Mouse (Mus musculus) heart, postnatal 36 days (tissue): ENCODE data around the gene Cnksr3. TPM values are rescaled to one million over a fixed set of nuclear protein-coding genes. Genes with fewer than 3 reads are reported as not detected.

Experiments
- DNase-seq, 2 experiments: peaks; one replicate each; pipeline ENCODE4 v3.0.0; 2021 to 2022
- intact Hi-C: fragments of 180-260 bp; cut with DNase I; formaldehyde crosslinking; loops from one replicate; pipeline ENCODE4 v1.15.1; 2025
- total RNA-seq, 2 experiments: library from RNA; stranded (reverse); gene quantifications; 2 replicates each; pipeline ENCODE4 v1.2.3; 2021

The Cnksr3 gene
- total RNA-seq, 2 experiments from 2014 or later = 22.1 to 35.7 TPM

DNA sequence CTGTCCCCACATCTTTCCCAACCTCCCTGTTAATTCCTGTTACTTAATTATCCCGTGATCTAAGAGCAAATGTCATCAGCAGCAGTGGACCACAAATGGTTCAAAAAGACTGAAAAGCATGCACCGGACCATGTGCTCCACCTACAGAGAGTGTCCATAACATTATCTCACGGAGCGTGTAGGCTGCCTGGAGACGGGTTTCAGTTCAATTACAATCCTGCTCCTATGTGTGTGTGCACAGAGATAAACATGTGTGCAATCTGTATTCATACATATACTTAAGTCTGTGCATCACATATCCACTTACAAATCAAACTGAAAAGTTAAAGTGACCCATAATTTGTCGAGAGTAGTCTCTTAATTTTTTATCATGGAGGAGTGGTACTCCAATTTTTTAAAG lies 14.3 kb downstream of the Cnksr3 start:
- intact Hi-C loops = no loop called here
- DNase-seq = no peak

DNA sequence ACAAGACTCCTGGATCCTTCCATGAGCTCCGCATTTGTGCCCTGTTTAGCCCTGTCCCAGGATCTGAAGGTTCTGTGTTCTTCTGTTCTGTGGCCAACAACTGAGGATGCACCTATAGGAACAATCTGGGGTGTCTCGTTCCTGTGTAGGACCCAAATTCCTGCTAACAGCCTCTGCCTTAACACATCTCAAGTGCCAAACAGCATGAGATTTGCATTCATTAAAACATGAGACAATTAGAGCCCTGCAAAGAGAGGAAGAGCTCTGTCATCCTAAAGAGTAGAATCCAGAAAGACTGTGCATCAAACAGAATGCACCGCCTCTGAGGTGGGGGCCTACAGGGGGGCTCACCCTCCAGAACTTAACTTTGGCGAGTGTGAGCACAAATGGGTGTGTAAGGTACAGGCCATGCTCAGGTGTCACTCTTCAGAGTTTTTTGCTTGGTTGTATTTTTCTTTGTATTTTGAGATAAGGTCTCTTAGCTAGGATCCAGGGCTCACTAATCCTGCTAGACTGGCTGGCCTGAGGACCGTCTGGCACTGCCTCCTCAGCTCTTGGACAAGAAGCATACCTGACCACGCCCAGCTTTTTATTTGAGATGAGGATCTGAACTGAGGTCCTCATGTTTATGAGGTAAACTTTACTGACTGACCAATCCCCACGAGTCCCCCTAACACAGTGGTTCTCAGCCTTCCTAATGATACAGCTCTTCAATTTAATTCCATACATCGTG lies 15.2 kb downstream of the Cnksr3 start:
- intact Hi-C loops = no loop called here
- DNase-seq = no peak

DNA sequence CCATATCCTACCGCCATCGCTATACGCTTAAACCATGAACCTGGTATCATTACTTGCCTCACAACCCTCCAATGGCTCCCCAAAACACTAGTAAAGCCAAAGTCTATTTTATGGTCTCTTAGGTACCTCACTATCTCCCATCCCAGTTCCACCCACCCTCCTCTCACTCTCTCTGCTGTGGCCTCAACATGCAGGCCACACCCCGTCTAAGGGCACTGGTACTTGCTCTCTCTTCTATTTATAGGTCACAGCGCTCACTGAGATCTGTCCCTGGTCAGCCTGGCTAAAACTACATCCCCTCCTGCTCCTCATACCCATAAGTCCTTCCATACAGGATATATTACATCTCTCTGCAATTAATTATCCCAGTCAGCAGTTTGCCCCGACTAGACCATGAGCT lies 16.1 kb downstream of the Cnksr3 start:
- DNase-seq = no peak
- intact Hi-C loops = no loop called here

DNA sequence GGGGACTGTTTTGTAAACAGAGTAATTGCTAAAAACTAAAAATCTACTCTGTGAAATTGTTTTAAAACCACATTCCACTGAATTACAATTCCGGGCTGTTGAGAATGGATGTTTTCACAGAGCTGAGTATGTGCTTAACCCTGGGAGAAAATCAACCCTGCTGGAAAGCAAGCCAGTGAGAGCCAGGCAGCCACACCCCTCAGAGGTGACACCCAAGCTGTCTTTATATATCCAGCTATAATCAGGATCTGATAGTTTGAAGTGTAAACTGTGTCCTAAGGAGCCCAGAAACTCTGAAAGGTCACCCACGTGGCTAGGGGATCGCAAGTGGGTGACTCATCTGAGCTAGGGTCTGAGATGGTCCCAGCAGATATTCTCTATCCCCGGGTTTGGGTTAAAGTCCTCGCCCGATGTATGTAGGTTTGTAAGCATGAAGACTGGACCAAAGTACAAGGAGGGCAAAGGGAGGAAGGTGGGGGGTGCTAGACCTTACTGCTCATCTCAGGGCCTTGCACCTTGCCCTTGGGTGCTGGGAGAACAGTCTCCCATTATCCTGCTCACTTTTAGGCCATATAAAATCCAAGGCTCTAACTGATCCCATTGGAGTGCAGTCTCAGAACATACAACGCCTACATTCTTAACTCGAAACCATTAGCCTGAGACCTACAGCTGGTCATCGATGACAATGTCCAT lies 20.2 kb downstream of the Cnksr3 start:
- intact Hi-C loops = no loop called here
- no peak for DNase-seq

GRCm38 (mm10) chr10:7189194-7189593 lies 22.8 kb downstream of the Cnksr3 start:
- no peak for DNase-seq
- intact Hi-C loops = loop anchor here (2.0 kb wide), 1 partner anchor 22 kb away; no protein-coding TSS in a partner anchor

DNA sequence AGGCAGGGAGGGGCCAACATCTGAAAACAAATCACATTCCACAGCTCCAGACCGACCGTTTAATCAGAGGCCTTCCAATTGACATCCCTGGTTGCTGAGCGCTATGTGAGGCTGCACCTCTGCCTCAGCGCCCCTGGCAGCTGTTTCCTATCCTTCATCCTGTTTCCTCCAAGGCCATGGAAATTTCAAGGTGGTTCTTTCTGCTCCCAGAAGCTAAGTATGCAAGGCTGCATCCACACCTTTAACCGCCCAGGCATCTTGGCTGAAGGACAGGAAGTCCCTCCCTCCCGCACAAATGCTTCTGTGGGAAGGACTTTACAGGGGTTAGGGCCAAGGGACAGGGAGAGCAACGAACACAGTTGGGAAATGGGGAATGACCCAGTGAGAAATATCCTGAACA lies 24.2 kb downstream of the Cnksr3 start:
- intact Hi-C loops = loop anchor here (2.0 kb wide), 1 partner anchor 23 kb away; no protein-coding TSS in a partner anchor
- DNase-seq = no peak

DNA sequence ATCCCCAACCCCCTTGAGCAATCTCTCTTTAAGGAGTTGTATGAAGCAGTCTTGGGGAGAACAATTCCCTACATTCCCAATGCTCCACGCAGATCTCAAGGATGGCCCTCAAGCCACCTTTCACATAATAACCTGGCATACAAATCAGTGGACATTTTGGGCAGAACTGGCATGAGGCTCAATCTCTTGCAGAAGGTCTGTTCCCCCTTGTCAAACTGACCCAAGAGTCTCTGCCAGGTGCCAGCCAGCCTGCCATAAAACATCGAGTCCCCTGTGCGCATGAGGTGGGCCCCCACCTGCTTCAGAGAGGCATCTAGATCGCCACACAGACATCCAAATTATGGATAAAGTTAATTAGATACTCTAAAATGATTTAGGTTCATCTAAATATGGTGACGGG lies 25.0 kb downstream of the Cnksr3 start:
- no peak for DNase-seq
- intact Hi-C loops = no loop called here

DNA sequence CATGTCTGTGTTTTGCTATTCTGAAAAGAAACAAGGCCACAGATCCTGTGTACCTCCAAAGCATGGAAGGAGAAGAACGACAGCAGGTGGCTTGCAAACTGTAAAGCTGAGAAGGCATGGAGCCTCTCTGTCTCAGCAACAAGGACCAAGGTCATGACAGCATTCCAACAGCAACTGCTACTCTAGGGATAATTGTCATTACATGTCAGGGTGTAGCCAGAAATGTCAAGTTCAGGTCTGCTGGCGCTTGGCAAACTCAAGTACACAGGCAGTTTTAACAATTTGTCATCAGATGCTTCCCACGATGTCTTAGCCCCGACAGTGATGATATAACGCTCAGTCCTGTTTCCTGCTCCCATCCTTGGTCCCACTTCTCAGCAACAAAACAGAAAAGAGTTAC lies 26.0 kb downstream of the Cnksr3 start:
- intact Hi-C loops = no loop called here
- DNase-seq = no peak

DNA sequence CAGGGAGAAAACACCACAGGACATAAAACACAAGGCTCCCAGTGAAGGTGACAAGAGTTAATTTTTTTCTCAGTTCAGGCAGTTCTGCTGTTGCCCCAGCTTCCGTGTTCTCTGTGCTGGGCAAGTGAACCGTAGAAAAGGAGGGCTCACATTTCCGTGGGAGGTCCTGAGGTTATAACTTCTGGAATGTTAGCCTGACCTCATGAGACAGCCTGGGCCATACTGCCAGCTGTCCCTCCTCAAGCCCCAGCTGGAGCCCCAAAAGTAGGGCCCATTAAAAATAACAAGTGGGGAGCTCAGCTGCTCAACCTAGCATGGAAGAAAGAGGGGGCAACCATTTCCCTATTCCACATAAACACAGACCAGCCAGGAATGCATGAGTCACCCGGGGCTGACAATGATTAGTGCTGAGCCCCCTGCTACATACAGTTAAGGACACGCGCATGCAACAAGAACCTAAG lies 28.8 kb downstream of the Cnksr3 start:
- no peak for DNase-seq
- intact Hi-C loops = no loop called here

DNA sequence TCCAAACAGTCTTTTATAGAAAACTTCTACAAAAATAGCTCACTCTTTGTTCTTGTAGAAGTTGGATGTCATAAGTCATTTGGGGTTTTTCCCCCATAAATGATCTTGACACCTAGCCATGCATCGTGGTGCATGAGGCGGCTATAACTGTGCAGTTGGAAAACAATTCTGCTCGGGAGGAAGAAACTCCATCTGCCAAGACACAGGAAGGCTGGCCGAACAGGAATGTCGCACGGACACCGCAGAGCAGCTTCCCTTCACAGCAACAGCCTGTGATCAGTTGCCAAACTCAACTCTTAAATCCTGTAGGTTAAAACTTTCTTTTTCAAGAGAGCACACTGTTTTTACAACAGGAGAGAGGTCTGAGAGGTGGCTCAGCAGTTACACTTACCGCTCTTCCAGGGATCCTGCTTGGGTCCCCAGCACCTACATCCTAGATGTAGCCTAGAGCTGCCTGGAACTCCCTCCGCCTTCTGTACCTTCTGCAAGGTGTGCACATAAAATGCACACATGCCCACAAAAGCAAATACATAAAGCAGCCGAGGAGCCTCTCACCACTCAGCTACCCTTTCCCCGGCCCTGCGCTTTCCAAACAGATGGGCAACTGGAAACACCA lies 29.4 kb downstream of the Cnksr3 start:
- intact Hi-C loops = no loop called here
- DNase-seq = peak in 1 of 2 experiments; percentile 33

GRCm38 (mm10) chr10:7180296-7180695 lies 31.7 kb downstream of the Cnksr3 start:
- DNase-seq = no peak
- intact Hi-C loops = no loop called here

GRCm38 (mm10) chr10:7178571-7178970 lies 33.5 kb downstream of the Cnksr3 start:
- intact Hi-C loops = no loop called here
- no peak for DNase-seq

DNA sequence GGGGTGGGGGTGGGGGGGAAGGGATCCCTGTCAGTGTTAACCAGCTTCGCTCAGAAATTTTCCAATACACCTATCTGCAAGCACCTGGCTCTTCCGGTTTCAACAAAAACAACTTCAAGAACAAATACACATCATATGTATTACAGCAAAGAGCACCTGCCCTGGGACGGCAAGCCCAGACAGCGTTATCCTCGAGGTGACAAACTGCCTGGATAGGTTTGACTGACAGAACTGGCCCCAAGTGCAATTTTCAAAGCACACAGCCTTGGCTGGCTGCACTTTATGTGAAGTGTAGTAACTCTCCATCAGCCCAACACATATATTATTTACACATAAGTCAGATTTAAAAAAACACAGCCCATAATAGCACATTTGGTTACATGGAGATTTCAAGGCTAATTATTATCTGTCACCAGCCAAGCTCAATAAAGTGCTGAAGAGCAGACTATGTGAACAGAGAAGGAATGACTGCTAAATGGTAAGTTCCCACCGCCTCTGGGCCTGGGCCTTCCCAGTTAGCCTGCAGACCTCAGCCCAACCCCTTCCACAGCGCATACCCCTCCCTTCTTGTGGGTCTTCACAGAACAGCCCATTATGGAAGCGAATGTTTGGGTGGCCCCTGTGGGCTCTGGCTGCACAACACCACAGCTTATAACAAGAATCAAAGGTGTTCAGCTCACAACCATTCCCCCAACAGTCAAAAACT lies 35.7 kb downstream of the Cnksr3 start:
- no peak for DNase-seq
- intact Hi-C loops = no loop called here

DNA sequence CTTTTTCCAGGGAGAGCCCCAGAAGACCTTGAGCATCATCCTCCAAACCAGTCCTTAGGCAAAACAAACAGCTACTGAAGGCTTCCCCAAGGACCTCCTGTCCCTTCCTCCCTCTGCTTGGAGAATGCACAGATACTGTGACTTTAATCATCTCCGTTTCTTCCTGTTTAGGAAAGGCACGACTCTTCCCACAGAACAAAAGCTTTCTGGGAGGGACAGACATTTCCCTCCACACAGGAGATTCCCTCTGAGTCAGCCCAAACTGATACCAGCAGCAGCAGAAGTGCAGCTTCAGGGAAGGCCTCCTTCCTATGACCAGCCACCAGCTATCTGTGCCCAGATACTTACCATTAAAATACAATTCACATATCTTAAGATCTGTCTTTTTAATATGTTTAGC lies 37.6 kb downstream of the Cnksr3 start:
- no peak for DNase-seq
- intact Hi-C loops = no loop called here

DNA sequence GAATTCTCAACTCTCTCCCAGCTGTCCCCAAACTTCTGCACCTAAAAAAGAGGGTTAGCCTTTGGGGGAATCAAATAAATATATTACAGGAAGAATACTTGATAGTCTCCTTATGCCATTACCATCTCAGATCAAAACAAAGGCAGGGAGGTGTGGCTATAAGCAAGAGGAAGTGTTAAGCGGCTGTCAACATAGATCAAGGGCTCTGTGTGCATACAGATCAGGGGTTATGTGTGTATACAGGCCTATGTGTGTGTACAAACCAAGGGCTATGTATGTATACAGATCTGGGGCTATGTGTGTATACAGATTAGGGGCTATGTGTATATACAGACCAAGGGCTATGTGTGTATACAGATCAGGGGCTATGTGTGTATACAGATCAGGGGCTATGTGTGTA lies 38.9 kb downstream of the Cnksr3 start:
- no peak for DNase-seq

DNA sequence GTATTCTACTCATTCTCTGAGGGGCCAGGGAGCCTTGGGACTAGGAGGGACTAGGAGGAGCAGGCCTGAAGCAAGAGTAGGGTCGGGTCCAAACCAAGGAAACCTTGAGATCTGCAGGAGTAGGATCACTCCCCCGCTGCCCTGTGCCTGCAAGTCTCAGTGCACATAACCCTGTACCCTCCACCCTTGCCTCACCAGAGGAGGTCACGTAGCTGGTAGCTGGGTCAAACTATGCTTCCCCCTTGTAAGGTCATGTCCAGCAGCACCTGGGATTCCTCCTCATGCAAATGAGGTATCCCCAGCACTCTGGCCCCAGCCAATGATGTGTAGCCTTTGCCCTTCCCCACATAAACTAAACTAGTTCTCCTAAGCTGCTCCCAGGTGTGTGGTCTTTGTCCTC lies 41.6 kb downstream of the Cnksr3 start:
- intact Hi-C loops = no loop called here
- DNase-seq = no peak

More for the DNA sequence above, 38.9 kb downstream of the Cnksr3 start:
- intact Hi-C loops = no loop called here

GRCm38 (mm10) chr10:7163031-7163430 lies 49.0 kb downstream of the Cnksr3 start:
- DNase-seq = no peak
- intact Hi-C loops = no loop called here

GRCm38 (mm10) chr10:7159061-7159511 lies 53.0 kb downstream of the Cnksr3 start:
- DNase-seq = no peak
- intact Hi-C loops = loop anchor here (5.0 kb wide), 1 partner anchor 53 kb away; the partner anchor contains the start of gene Cnksr3

- peak in 1 of 2 experiments; percentile 58 for DNase-seq
- intact Hi-C loops = loop anchor here (5.0 kb wide), 1 partner anchor 54 kb away; the partner anchor contains the start of gene Cnksr3
Measured at GRCm38 (mm10) chr10:7158285-7159060, 53.6 kb downstream of the Cnksr3 start.

GRCm38 (mm10) chr10:7154877-7155276 lies 57.2 kb downstream of the Cnksr3 start:
- intact Hi-C loops = loop anchor here (5.0 kb wide), 1 partner anchor 57 kb away; the partner anchor contains the start of gene Cnksr3
- DNase-seq = no peak
